Mouse (Mus musculus) erythroblast, embryonic 14.5 days (primary cell): ENCODE measurements around the gene Spn.

ENCODE experiments used
- GATA1 ChIP-seq: IDR thresholded peaks from 2 replicates; pipeline ENCODE4 v1.6.1; 2012; ENCODE audit warnings: low read length, inconsistent platforms, mixed read lengths
- TAL1 ChIP-seq: IDR thresholded peaks from 3 replicates; pipeline ENCODE4 v1.6.1; 2012; ENCODE audit warnings: low read length, inconsistent platforms, mixed read lengths

- TF ChIP-seq GATA1, result no peak
- TF ChIP-seq TAL1, result no peak
These were observed 15.9 kb upstream of the Spn start for GRCm38 (mm10) chr7:127153477-127153876.
